Mouse (Mus musculus): ENCODE results near the gene Tex44. TPM values are rescaled to one million over a fixed set of nuclear protein-coding genes. Genes with fewer than 3 reads are reported as not detected.
"Not testable (repeated sequence)": the region's sequence is repeated elsewhere in the genome, so short reads cannot be mapped to it uniquely, and the experiment has no call there.

Gene Tex44
- polyA plus RNA-seq, 1 experiment: 0.11 TPM

DNA sequence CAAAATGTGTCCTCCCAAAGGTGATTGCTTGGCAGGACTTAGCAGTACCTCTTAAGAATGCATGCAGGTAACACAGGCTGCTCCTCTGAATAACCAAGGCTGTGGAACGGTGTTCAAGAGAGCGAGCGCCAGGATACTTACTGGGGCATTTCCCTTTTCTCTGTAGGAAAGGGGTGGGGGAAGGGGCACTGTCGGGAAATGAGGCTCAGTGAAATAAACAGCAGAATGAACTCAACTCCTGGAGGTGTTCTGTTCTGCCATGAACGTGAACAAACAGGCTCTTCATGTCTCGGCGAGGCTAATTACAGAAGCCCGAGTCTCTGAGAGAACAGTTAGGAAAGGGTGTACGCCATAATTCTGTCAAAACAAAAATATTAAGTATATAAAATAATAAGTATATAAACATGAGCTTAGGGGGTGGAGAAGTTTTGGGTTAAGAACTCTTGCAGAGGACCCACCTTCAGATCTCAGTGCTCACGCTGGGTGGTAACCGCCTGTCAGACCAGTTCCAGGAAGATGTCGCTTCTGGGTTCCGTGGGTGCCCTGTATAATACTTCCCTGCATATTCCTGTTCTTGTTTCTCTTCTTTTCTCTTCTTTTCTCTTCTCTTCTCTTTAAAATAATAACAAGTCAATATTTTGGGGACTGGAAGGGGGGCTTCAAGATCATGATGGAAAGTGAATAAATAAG, 30.9 kb downstream of the Tex44 start:
- TF ChIP-seq CTCF (IDR thresholded peaks at IDR 0.05; ENCODE audit: insufficient read depth, low read length) (no peak), POLR2A (IDR thresholded peaks at IDR 0.05; ENCODE audit: borderline replicate concordance, extremely low read depth, low read depth, low read length) (no peak)
- Histone ChIP-seq H3K4me3 (replicated peaks; ENCODE audit: extremely low read depth, low read depth, low read length) (no peak overlapping the region), H3K4me1 (ENCODE audit: control insufficient read depth, insufficient read depth, low read length) (no peaks in the 10 kb centered on the region)
- no peak for DNase-seq
- WGBS: 43% methylated on average over 13 of the region's 13 CpGs

DNA sequence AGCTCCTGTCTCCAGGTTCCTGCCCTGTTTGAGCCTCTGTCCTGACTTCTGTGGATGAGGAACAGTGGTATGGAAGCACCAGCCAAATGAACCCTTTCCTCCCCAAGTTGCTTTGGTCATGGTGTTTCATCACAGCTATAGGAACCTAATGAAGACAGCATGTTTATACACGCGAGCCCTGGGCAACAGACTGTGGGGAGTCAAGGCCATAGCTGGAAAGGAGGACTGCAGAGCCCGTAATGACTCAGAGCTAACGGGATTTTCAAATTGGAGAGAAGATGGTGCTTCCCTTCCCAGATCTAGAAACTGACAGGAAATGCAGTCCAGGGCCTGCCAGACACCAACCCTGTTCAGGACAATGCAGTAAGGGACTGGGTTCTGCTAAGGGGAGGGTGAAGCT, 33.2 kb downstream of the Tex44 start:
- TF ChIP-seq CTCF (IDR thresholded peaks at IDR 0.05; ENCODE audit: insufficient read depth, low read length) (no peak), POLR2A (IDR thresholded peaks at IDR 0.05; ENCODE audit: borderline replicate concordance, extremely low read depth, low read depth, low read length) (no peak)
- Histone ChIP-seq H3K4me3 (replicated peaks; ENCODE audit: extremely low read depth, low read depth, low read length) (no peak overlapping the region), H3K4me1 (ENCODE audit: control insufficient read depth, insufficient read depth, low read length) (no peaks in the 10 kb centered on the region)
- no peak for DNase-seq
- WGBS: 68% methylated on average over 4 of the region's 4 CpGs

DNA sequence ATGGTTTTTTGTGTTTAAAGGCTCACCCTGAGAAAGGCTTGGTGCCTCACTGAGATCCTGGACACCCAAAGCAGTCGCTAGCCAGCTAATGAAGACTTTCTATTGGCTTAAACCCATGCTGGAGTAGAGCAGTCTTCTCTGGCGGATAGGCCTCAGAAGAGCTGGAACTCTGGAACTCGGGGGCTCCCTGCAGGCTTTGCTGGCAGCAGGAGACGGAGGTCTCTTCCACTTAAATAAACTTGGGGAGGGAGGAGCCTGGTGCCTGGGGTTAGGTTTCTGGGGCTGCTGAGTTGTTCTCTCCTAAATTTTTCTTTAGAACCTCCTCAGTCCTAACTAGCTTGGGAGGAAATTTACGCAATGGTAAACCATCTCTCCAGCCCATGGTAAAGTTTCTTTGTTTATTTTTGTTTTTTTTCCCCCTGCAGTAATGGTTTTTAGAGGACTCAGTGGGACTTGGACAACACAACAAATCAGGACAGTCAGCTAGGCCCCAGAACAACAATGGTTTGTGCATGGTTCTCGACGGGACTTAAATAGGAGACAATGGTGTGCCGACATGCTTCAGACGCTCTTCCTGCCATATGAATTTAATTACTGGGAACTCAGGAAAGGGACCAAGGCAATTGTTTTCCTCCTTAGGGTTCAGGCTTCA, 38.2 kb downstream of the Tex44 start:
- DNase-seq: no peak
- 57% methylated on average over 9 of the region's 9 CpGs for WGBS
- Histone ChIP-seq H3K4me1 (ENCODE audit: control insufficient read depth, insufficient read depth, low read length) (no peaks in the 10 kb centered on the region), H3K4me3 (replicated peaks; ENCODE audit: extremely low read depth, low read depth, low read length) (no peak overlapping the region)
- TF ChIP-seq POLR2A (IDR thresholded peaks at IDR 0.05; ENCODE audit: borderline replicate concordance, extremely low read depth, low read depth, low read length): no peak
- TF ChIP-seq CTCF (IDR thresholded peaks at IDR 0.05; ENCODE audit: insufficient read depth, low read length): no peak

DNA sequence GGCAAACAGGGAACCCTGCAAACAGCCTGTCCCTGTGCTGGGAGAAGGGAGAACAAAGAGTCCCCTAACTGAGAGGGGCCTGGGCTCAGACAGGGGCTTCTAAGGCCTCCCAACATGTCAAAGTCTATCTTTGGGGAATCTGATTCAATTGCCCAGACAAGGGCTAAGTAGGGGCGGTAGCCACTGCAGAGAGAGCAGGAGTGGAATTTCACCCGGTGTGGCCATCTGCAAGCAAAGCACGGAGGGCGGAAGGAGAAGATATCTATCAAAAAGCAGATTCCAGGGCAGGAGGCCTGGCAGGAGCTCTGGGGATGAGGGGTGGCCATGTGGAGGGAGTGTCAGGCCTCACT, 38.7 kb downstream of the Tex44 start:
- H3K4me3 ChIP-seq (replicated peaks; ENCODE audit: extremely low read depth, low read depth, low read length): no peak overlapping the region
- WGBS: 49% methylated on average over 4 of the region's 4 CpGs
- no peak for DNase-seq
- TF ChIP-seq CTCF (IDR thresholded peaks at IDR 0.05; ENCODE audit: insufficient read depth, low read length) (no peak), POLR2A (IDR thresholded peaks at IDR 0.05; ENCODE audit: borderline replicate concordance, extremely low read depth, low read depth, low read length) (no peak)
- peaks cover under 1% of the 10 kb centered on the region; the same call in 1 of the 2 replicates for H3K4me1 ChIP-seq (ENCODE audit: control insufficient read depth, insufficient read depth, low read length)

DNA sequence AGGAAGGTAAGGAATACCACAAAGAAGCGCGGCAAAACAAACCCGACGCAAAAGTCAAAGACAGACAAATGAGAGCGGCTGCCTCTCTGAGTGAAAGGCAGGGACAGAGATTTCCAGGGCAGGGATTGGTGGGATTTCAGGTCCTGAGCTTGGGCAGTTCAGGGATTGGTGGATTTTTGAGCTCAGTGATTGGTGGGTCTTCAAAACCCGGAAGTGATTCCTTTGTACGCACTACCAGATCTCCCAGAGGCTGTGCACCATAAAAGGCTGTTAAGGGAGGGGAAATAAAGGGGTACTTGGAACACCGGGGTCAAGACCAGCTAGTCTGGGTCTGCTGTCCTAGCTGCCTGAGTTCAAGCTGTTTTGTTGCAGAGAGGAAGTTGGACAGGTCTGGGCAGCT, 41.3 kb downstream of the Tex44 start:
- 93% methylated on average over 8 of the region's 8 CpGs for WGBS
- H3K4me3 ChIP-seq (replicated peaks; ENCODE audit: extremely low read depth, low read depth, low read length): no peak overlapping the region
- no peak for TF ChIP-seq CTCF (IDR thresholded peaks at IDR 0.05; ENCODE audit: insufficient read depth, low read length)
- TF ChIP-seq POLR2A (IDR thresholded peaks at IDR 0.05; ENCODE audit: borderline replicate concordance, extremely low read depth, low read depth, low read length): no peak
- DNase-seq: no peak
- peaks cover 13% of the 10 kb centered on the region for H3K4me1 ChIP-seq (ENCODE audit: control insufficient read depth, insufficient read depth, low read length)

DNA sequence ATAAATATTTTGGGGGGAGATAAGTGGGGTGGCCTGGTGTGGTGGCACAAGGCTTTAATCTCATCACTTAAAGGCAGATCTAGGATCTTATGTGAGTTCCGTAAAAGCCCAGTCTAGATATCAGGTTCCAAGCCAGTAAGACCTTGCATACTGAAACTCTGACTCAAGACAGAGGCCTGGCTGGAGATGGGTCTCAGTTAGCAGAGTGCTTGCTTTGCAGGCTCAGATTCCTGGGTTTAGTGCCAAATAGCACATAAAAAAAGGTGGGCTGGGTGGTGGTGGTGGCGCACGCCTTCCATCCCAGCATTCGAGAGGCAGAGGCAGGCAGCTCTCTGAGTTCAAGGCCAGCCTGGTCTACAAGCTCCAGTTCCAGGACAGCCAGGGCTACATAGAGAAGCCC, 43.7 kb downstream of the Tex44 start:
- 91% methylated on average over 4 of the region's 4 CpGs for WGBS
- Histone ChIP-seq H3K4me3 (replicated peaks; ENCODE audit: extremely low read depth, low read depth, low read length) (no peak overlapping the region), H3K4me1 (ENCODE audit: control insufficient read depth, insufficient read depth, low read length) (peaks cover 19% of the 10 kb centered on the region)
- no peak for TF ChIP-seq POLR2A (IDR thresholded peaks at IDR 0.05; ENCODE audit: borderline replicate concordance, extremely low read depth, low read depth, low read length)
- no peak for TF ChIP-seq CTCF (IDR thresholded peaks at IDR 0.05; ENCODE audit: insufficient read depth, low read length)
- DNase-seq: no peak

DNA sequence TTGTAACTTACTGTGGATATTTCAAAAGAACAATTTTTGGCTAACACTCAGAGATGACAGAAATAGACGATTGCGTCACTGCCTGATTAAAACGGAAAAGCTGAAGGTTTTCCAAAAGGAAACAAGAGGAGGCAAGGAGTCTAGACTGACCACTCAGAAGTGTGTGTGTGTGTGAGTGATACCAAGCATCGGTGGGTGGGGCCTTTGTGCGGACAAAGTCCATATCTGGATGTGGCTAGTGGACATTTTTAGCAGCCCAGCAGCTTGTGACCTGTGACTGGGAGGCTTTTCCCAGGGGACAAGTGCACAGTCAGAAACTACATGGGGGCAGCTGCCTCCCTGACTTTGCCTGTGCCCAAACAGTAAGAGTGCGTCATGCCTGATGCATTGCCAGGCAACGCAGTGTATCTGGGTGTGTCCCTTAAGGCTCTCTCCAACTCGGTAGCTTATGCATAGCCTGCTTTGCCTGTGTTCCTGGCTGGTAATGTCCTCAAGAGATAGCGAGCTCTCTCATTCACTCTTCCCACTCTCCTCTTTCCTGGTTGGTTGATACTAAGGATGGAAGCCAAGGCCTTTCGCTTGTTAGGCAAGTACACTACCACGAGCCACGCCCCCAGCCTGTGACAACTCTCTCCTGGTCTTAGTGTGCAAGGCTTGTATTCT, 44.5 kb downstream of the Tex44 start:
- peak; percentile 77 for DNase-seq
- peak overlapping the region; percentile 24 for H3K4me3 ChIP-seq (replicated peaks; ENCODE audit: extremely low read depth, low read depth, low read length)
- TF ChIP-seq POLR2A (IDR thresholded peaks at IDR 0.05; ENCODE audit: borderline replicate concordance, extremely low read depth, low read depth, low read length): peak; percentile 56; the same call in 1 of the 2 replicates
- no peak for TF ChIP-seq CTCF (IDR thresholded peaks at IDR 0.05; ENCODE audit: insufficient read depth, low read length)
- H3K4me1 ChIP-seq (ENCODE audit: control insufficient read depth, insufficient read depth, low read length): peaks cover 19% of the 10 kb centered on the region
- WGBS: 11% methylated on average over 12 of the region's 12 CpGs

DNA sequence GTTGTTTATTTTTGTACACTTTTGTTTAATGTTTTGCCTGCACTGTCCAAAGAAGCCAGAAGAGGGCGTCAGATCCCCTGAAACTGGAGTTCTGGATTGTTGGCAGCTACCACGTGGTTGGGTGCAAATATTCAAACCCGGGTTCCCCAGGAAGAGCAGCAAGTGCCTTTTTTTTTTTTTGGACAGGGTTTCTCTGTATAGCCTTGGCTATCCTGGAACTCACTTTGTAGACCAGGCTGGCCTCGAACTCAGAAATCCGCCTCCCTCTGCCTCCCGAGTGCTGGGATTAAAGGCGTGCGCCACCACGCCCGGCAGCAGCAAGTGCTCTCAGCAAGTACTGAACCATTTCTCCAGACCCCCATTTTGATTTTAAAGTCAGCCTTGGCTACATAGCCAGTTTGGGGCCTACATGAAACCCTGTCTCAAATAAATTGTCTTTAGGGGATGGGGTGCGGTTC, 45.4 kb downstream of the Tex44 start:
- H3K4me3 ChIP-seq (replicated peaks; ENCODE audit: extremely low read depth, low read depth, low read length): not testable (repeated sequence)
- TF ChIP-seq CTCF (IDR thresholded peaks at IDR 0.05; ENCODE audit: insufficient read depth, low read length): peak; percentile 39; the same call in 1 of the 2 replicates
- H3K4me1 ChIP-seq (ENCODE audit: control insufficient read depth, insufficient read depth, low read length): peaks cover 19% of the 10 kb centered on the region
- WGBS: 61% methylated on average over 11 of the region's 11 CpGs
- DNase-seq: peak; percentile 43

DNA sequence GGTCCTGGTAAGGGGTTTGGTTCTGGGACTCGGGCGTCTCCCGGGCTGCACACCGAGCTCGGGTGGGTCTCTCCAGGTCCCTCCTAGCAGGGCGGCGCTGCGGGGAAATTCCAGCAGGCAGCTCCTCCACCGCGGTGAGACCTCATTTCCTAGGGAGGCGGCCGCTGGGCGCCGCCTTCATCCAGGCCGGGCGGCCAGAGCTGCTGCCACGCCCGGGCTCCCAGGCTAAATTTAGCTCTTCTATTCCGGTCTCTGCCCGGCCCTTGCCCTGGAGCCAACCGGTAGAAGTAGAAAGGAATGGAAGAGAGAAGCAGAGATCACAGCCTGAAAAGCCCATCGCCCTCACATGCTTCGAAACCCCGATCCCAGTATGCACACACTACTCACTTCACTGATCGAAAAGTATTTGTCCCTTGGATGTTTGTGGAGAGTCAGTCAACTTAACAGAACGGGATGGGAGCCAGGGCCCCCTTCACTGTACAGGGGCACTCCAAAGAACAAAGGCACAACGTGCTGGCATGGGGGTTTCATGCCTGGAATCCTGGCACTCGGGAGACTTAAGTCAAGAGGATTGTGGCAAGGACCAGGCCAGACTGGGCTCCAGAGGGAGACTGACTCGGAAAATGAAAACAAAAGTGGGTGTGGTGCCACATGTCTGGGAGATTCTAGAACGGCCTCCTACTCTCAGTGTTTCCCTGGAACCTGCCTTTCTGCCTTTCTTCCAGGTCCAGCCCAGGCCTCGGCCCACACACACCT, 46.2 kb downstream of the Tex44 start:
- Histone ChIP-seq H3K4me3 (replicated peaks; ENCODE audit: extremely low read depth, low read depth, low read length) (peak overlapping the region; percentile 37), H3K4me1 (ENCODE audit: control insufficient read depth, insufficient read depth, low read length) (peaks cover 19% of the 10 kb centered on the region)
- DNase-seq: peak; percentile 79
- WGBS: 3% methylated on average over 31 of the region's 31 CpGs
- peak; percentile 51; the same call in 1 of the 2 replicates for TF ChIP-seq POLR2A (IDR thresholded peaks at IDR 0.05; ENCODE audit: borderline replicate concordance, extremely low read depth, low read depth, low read length)
- TF ChIP-seq CTCF (IDR thresholded peaks at IDR 0.05; ENCODE audit: insufficient read depth, low read length): no peak

Data from lung, adult 2 months (tissue).